Mouse (Mus musculus) lung, adult 2 months (tissue): ENCODE data around the gene P4ha2.

ENCODE experiments used
- CTCF ChIP-seq: fragments of 200-500 bp; IDR thresholded peaks from 2 replicates; pipeline ENCODE4 v1.5.1; 2011; ENCODE audit warnings: mild to moderate bottlenecking, low read length, control low read depth; ENCODE audit not compliant: insufficient read depth
- POLR2A ChIP-seq: fragments of 200-500 bp; IDR thresholded peaks from 2 replicates; pipeline ENCODE4 v1.6.1; 2011; ENCODE audit warnings: low read depth, mild to moderate bottlenecking, control low read depth, low read length, borderline replicate concordance; ENCODE audit errors: extremely low read depth

- TF ChIP-seq CTCF (no peak), POLR2A (no peak)
Measured at GRCm38 (mm10) chr11:54111291-54111690, 11.4 kb downstream of the P4ha2 start.
